Mouse (Mus musculus) C2C12 (cell line): ENCODE measurements at regions not wholly inside any gene's neighbourhood (a gene's known extent, or its start where the extent isn't known, plus 50 kb on each side); places are given as distances from the start of the nearest gene placed in this dataset.

Experiments used
- H3K27me3 ChIP-seq: one replicate; pipeline ENCODE4 v1.6.1; 2011; ENCODE audit not compliant: control insufficient read depth, insufficient read depth, insufficient read length
- H3K36me3 ChIP-seq: one replicate; pipeline ENCODE4 v1.6.1; 2011; ENCODE audit not compliant: control insufficient read depth, insufficient read depth
- H3K4me3 ChIP-seq: one replicate; pipeline ENCODE4 v1.5.1; 2011; ENCODE audit warnings: mild to moderate bottlenecking, control low read depth; ENCODE audit not compliant: poor library complexity, insufficient read depth, severe bottlenecking
- H3K79me2 ChIP-seq: one replicate; pipeline ENCODE4 v1.6.1; 2011; ENCODE audit not compliant: control insufficient read depth, insufficient read depth
- H3K79me3 ChIP-seq: one replicate; pipeline ENCODE4 v1.6.1; 2011; ENCODE audit warnings: low read depth, control low read depth
- H3ac ChIP-seq: one replicate; pipeline ENCODE3; 2011; ENCODE audit warnings: low read depth; ENCODE audit not compliant: control insufficient read depth, insufficient read length
- CEBPB ChIP-seq: IDR thresholded peaks from one replicate; pipeline ENCODE4 v1.6.1; 2011; ENCODE audit warnings: low read depth, mild to moderate bottlenecking, control low read depth, moderate library complexity
- CTCF ChIP-seq: IDR thresholded peaks from one replicate; pipeline ENCODE4 v1.5.1; 2011; ENCODE audit not compliant: control insufficient read depth, insufficient read depth, insufficient read length
- FOSL1 ChIP-seq: IDR thresholded peaks from one replicate; pipeline ENCODE4 v1.8.0; 2011; ENCODE audit warnings: mild to moderate bottlenecking, low read length; ENCODE audit not compliant: poor library complexity, insufficient read depth, severe bottlenecking
- MAX ChIP-seq: IDR thresholded peaks from one replicate; pipeline ENCODE4 v1.6.1; 2011; ENCODE audit warnings: mild to moderate bottlenecking, control low read depth
- MYOD1 ChIP-seq: IDR thresholded peaks from one replicate; pipeline ENCODE4 v1.6.1; 2011; ENCODE audit warnings: low read depth; ENCODE audit not compliant: control insufficient read depth, insufficient read length
- MYOG ChIP-seq: IDR thresholded peaks from one replicate; pipeline ENCODE4 v1.6.1; 2011; ENCODE audit not compliant: control insufficient read depth, insufficient read length; ENCODE audit errors: extremely low read depth
- USF1 ChIP-seq: IDR thresholded peaks from one replicate; pipeline ENCODE4 v1.6.1; 2011; ENCODE audit warnings: low read depth, mild to moderate bottlenecking, control low read depth, moderate library complexity

DNA sequence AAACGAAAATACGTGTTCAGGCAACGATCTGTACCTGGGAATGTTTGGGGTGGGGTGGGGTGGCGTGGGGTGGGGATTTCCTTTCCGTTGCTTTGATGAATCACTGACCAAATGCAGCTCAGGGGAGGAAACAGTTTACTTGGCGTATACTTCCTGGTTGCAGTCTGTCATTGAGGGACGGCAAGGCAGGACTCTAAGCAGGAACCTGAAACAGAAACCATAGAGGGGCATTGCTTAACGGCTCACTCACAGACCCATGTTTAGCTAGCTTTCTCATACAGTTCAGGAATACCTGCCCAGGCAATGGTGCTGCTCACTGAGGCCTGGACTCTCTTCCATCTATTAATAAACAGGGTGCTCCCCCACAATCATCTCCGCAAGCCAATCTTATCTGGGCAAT is 55.1 kb upstream of the Smox start:
- Histone ChIP-seq H3K79me2 (no peaks in the 10 kb centered on the region), H3K79me3 (no peaks in the 10 kb centered on the region), H3ac (no peak overlapping the region), H3K27me3 (no peaks in the 10 kb centered on the region), H3K36me3 (no peaks in the 10 kb centered on the region), H3K4me3 (no peak overlapping the region)
- TF ChIP-seq CEBPB = no peak
- TF ChIP-seq USF1 = no peak
- no peak for TF ChIP-seq MYOG
- TF ChIP-seq FOSL1 = no peak
- no peak for TF ChIP-seq MYOD1
- no peak for TF ChIP-seq CTCF
- no peak for TF ChIP-seq MAX

DNA sequence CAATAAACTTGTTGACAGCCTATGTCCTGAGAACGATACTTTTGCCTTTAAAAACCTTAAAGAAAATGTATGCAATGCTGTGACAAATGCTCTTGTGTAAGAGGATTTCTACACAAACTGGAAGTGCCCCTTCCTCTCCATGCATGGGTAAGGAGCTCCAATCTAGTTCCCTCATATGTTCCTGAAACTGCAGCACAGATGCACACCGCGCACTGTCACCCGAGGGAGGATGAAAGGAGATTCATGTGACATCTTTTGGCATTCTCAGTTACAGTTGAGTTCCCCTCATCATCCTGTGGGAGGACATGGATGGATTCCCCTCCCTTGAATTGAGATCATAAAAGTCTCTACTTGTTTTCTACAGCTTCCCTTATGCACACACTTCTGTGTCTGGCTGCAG is 60.8 kb upstream of the Smox start:
- Histone ChIP-seq H3K79me3 (no peaks in the 10 kb centered on the region), H3K4me3 (no peak overlapping the region), H3ac (no peak overlapping the region), H3K36me3 (no peaks in the 10 kb centered on the region), H3K27me3 (no peaks in the 10 kb centered on the region), H3K79me2 (no peaks in the 10 kb centered on the region)
- no peak for TF ChIP-seq FOSL1

GRCm38 (mm10) chr2:131428089-131428488 is 63.2 kb upstream of the Smox start:
- Histone ChIP-seq H3ac (no peak overlapping the region), H3K27me3 (no peaks in the 10 kb centered on the region), H3K36me3 (no peaks in the 10 kb centered on the region), H3K4me3 (no peak overlapping the region), H3K79me2 (no peaks in the 10 kb centered on the region), H3K79me3 (no peaks in the 10 kb centered on the region)
- TF ChIP-seq USF1 (no peak), MYOD1 (no peak), CEBPB (no peak), MYOG (no peak)

- H3K4me3 ChIP-seq = no peak overlapping the region
- no peaks in the 10 kb centered on the region for H3K79me2 ChIP-seq
- no peaks in the 10 kb centered on the region for H3K27me3 ChIP-seq
- no peaks in the 10 kb centered on the region for H3K79me3 ChIP-seq
- H3K36me3 ChIP-seq = no peaks in the 10 kb centered on the region
- TF ChIP-seq CTCF (no peak), USF1 (peak; percentile 1), FOSL1 (peak; percentile 97), MYOD1 (peak; percentile 26), CEBPB (peak; percentile 56), MYOG (no peak), MAX (peak; percentile 41)
- H3ac ChIP-seq = no peak overlapping the region
Measured at GRCm38 (mm10) chr2:131426941-131427340, 64.4 kb upstream of the Smox start.

- no peaks in the 10 kb centered on the region for H3K27me3 ChIP-seq
- H3K79me3 ChIP-seq = no peaks in the 10 kb centered on the region
- no peak overlapping the region for H3K4me3 ChIP-seq
- no peak overlapping the region for H3ac ChIP-seq
- no peaks in the 10 kb centered on the region for H3K36me3 ChIP-seq
- peak; percentile 44 for TF ChIP-seq FOSL1
- TF ChIP-seq CTCF = no peak
- TF ChIP-seq MYOG = no peak
- peak; percentile 98 for TF ChIP-seq CEBPB
- peak; percentile 14 for TF ChIP-seq MAX
- no peak for TF ChIP-seq MYOD1
- TF ChIP-seq USF1 = no peak
- H3K79me2 ChIP-seq = no peaks in the 10 kb centered on the region
Measured at GRCm38 (mm10) chr2:131423616-131424320, 67.5 kb upstream of the Smox start.

- Histone ChIP-seq H3ac (no peak overlapping the region), H3K27me3 (no peaks in the 10 kb centered on the region), H3K79me3 (no peaks in the 10 kb centered on the region), H3K79me2 (no peaks in the 10 kb centered on the region), H3K4me3 (peak overlapping the region; percentile 23), H3K36me3 (no peaks in the 10 kb centered on the region)
- TF ChIP-seq MAX (peak; percentile 3), CEBPB (no peak), CTCF (peak; percentile 14), MYOD1 (no peak), USF1 (no peak)
Measured at GRCm38 (mm10) chr2:131422907-131423445, 68.3 kb upstream of the Smox start.
